Mouse (Mus musculus) neural tube, embryonic 11.5 days (tissue): Measurements from ENCODE around the gene Smco4. TPM values are rescaled to one million over a fixed set of nuclear protein-coding genes. Genes with fewer than 3 reads are reported as not detected.

Experiments
- ATAC-seq: fragments of 200-750 bp; cut with Nextera tagmentation; 2 replicates; pipeline ENCODE4 v1.8.0; 2017; ENCODE audit warnings: moderate number of reproducible peaks, mild to moderate bottlenecking, moderate TSS enrichment, moderate library complexity; ENCODE audit not compliant: insufficient read depth, low FRiP score, low TSS enrichment
- DNase-seq: peaks from one replicate; pipeline ENCODE4 v3.0.0-alpha.2; 2015; ENCODE audit warnings: low spot score
- H3K27ac ChIP-seq: fragments of 300-500 bp; sonication (generic); 2 replicates; pipeline ENCODE4 v1.5.1; 2014; ENCODE audit warnings: low read depth, mild to moderate bottlenecking, low read length
- H3K27me3 ChIP-seq: fragments of 300-500 bp; sonication (generic); 2 replicates; pipeline ENCODE4 v1.6.1; 2014; ENCODE audit warnings: mild to moderate bottlenecking, low read length, mixed read lengths; ENCODE audit not compliant: control insufficient read depth, insufficient read depth
- H3K36me3 ChIP-seq: fragments of 300-500 bp; sonication (generic); 2 replicates; pipeline ENCODE4 v1.6.1; 2014; ENCODE audit warnings: mild to moderate bottlenecking, low read length, moderate library complexity, mixed read lengths; ENCODE audit not compliant: control insufficient read depth, insufficient read depth
- H3K4me1 ChIP-seq: fragments of 300-500 bp; sonication (generic); 2 replicates; pipeline ENCODE4 v1.6.1; 2014; ENCODE audit warnings: low read length, mixed read lengths; ENCODE audit not compliant: control insufficient read depth, insufficient read depth
- H3K4me2 ChIP-seq: fragments of 300-500 bp; sonication (generic); 2 replicates; pipeline ENCODE4 v1.6.1; 2014; ENCODE audit warnings: low read depth, mild to moderate bottlenecking, moderate library complexity
- H3K4me3 ChIP-seq: fragments of 300-500 bp; sonication (generic); 2 replicates; pipeline ENCODE4 v1.5.1; 2014; ENCODE audit warnings: low read depth, low read length
- H3K9ac ChIP-seq: fragments of 300-500 bp; sonication (generic); 2 replicates; pipeline ENCODE4 v1.6.1; 2014; ENCODE audit warnings: mild to moderate bottlenecking, low read length
- H3K9me3 ChIP-seq: fragments of 300-500 bp; sonication (generic); 2 replicates; pipeline ENCODE4 v1.6.1; 2016; ENCODE audit warnings: low read length; ENCODE audit not compliant: control insufficient read depth
- WGBS: fragments of 180-500 bp; shearing (Covaris S2); extraction: QIAGEN DNeasy Blood & Tissue Kit; methylation state at CpG from one replicate; pipeline ENCODE4 v1.1.7; 2014; 5-methylcytosine and 5-hydroxymethylcytosine counted together
- polyA plus RNA-seq: library from polyadenylated mRNA; unstranded; fragments of >200 nt; fragmentation: Nextera tagmentation; extraction: Ambion mirVana; gene quantifications from 2 replicates; pipeline ENCODE4 v1.2.1, GENCODE M21; 2014

The Smco4 gene
- polyA plus RNA-seq, 1 experiment from 2014 or later: 3.7 TPM

- no peak for ATAC-seq
- whole genome bisulfite sequencing: 61% methylated on average over 8 of the region's 8 CpGs
These were observed 36.2 kb downstream of the Smco4 start for GRCm38 (mm10) chr9:15529275-15529964.

GRCm38 (mm10) chr9:15529965-15530320 lies 36.7 kb downstream of the Smco4 start:
- Histone ChIP-seq H3K9ac (no peak overlapping the region), H3K4me2 (no peak overlapping the region), H3K4me3 (no peak overlapping the region), H3K27me3 (no peaks in the 10 kb centered on the region), H3K36me3 (no peaks in the 10 kb centered on the region), H3K27ac (no peak overlapping the region), H3K9me3 (no peaks in the 10 kb centered on the region), H3K4me1 (peaks cover 15% of the 10 kb centered on the region)
- ATAC-seq (no peak), DNase-seq (no peak)
- WGBS: 99% methylated on average over 2 of the region's 2 CpGs

More at GRCm38 (mm10) chr9:15529275-15529964, 36.2 kb downstream of the Smco4 start:
- Histone ChIP-seq H3K36me3 (no peaks in the 10 kb centered on the region), H3K27ac (no peak overlapping the region), H3K4me2 (no peak overlapping the region), H3K27me3 (no peaks in the 10 kb centered on the region), H3K4me1 (peaks cover 13% of the 10 kb centered on the region), H3K4me3 (no peak overlapping the region), H3K9me3 (no peaks in the 10 kb centered on the region), H3K9ac (no peak overlapping the region)
- peak; percentile 27 for DNase-seq

- no peaks in the 10 kb centered on the region for H3K36me3 ChIP-seq
- H3K4me1 ChIP-seq: peaks cover 15% of the 10 kb centered on the region
- H3K4me3 ChIP-seq: no peak overlapping the region
- H3K9ac ChIP-seq: no peak overlapping the region
- WGBS: 55% methylated on average over 5 of the region's 5 CpGs
- DNase-seq (no peak), ATAC-seq (no peak)
- H3K27me3 ChIP-seq: no peaks in the 10 kb centered on the region
- no peak overlapping the region for H3K27ac ChIP-seq
- H3K4me2 ChIP-seq: no peak overlapping the region
- no peaks in the 10 kb centered on the region for H3K9me3 ChIP-seq
These were observed 38.0 kb downstream of the Smco4 start for GRCm38 (mm10) chr9:15531204-15531603.

GRCm38 (mm10) chr9:15533336-15534070 lies 40.3 kb downstream of the Smco4 start:
- DNase-seq (no peak), ATAC-seq (no peak)

GRCm38 (mm10) chr9:15534110-15534509 lies 40.9 kb downstream of the Smco4 start:
- no peak overlapping the region for H3K4me3 ChIP-seq
- no peak for ATAC-seq
- H3K27me3 ChIP-seq: no peaks in the 10 kb centered on the region
- DNase-seq: no peak
- no peaks in the 10 kb centered on the region for H3K9me3 ChIP-seq
- H3K4me1 ChIP-seq: peaks cover 12% of the 10 kb centered on the region
- WGBS: 75% methylated on average over 2 of the region's 2 CpGs
- H3K4me2 ChIP-seq: no peak overlapping the region
- H3K27ac ChIP-seq: no peak overlapping the region
- no peak overlapping the region for H3K9ac ChIP-seq
- no peaks in the 10 kb centered on the region for H3K36me3 ChIP-seq

More at GRCm38 (mm10) chr9:15533336-15534070, 40.3 kb downstream of the Smco4 start:
- H3K4me1 ChIP-seq: peaks cover 15% of the 10 kb centered on the region
- H3K4me2 ChIP-seq: no peak overlapping the region
- no peak overlapping the region for H3K4me3 ChIP-seq
- WGBS: 63% methylated on average over 11 of the region's 11 CpGs
- H3K9me3 ChIP-seq: no peaks in the 10 kb centered on the region
- H3K9ac ChIP-seq: no peak overlapping the region
- no peaks in the 10 kb centered on the region for H3K36me3 ChIP-seq
- H3K27me3 ChIP-seq: no peaks in the 10 kb centered on the region
- H3K27ac ChIP-seq: no peak overlapping the region

GRCm38 (mm10) chr9:15535418-15535817 lies 42.2 kb downstream of the Smco4 start:
- ATAC-seq (no peak), DNase-seq (no peak)
- Histone ChIP-seq H3K4me1 (peaks cover 3% of the 10 kb centered on the region; the same call in 1 of the 2 replicates), H3K4me3 (no peak overlapping the region), H3K27ac (no peak overlapping the region), H3K9ac (no peak overlapping the region), H3K4me2 (no peak overlapping the region), H3K27me3 (no peaks in the 10 kb centered on the region), H3K36me3 (no peaks in the 10 kb centered on the region), H3K9me3 (no peaks in the 10 kb centered on the region)
- 43% methylated on average over 5 of the region's 5 CpGs for WGBS

GRCm38 (mm10) chr9:15536861-15537426 lies 43.7 kb downstream of the Smco4 start:
- H3K4me3 ChIP-seq: no peak overlapping the region
- H3K27me3 ChIP-seq: no peaks in the 10 kb centered on the region
- DNase-seq (no peak), ATAC-seq (no peak)
- 88% methylated on average over 5 of the region's 5 CpGs for WGBS
- H3K9ac ChIP-seq: no peak overlapping the region
- no peak overlapping the region for H3K27ac ChIP-seq
- H3K36me3 ChIP-seq: no peaks in the 10 kb centered on the region
- H3K4me2 ChIP-seq: no peak overlapping the region
- no peaks in the 10 kb centered on the region for H3K9me3 ChIP-seq
- peaks cover 3% of the 10 kb centered on the region; the same call in 1 of the 2 replicates for H3K4me1 ChIP-seq

GRCm38 (mm10) chr9:15537455-15538048 lies 44.3 kb downstream of the Smco4 start:
- 79% methylated on average over 3 of the region's 3 CpGs for WGBS
- no peak overlapping the region for H3K9ac ChIP-seq
- no peaks in the 10 kb centered on the region for H3K36me3 ChIP-seq
- H3K27ac ChIP-seq: no peak overlapping the region
- H3K4me1 ChIP-seq: peaks cover 3% of the 10 kb centered on the region; the same call in 1 of the 2 replicates
- H3K9me3 ChIP-seq: no peaks in the 10 kb centered on the region
- H3K4me2 ChIP-seq: no peak overlapping the region
- no peak for DNase-seq
- no peaks in the 10 kb centered on the region for H3K27me3 ChIP-seq
- no peak for ATAC-seq
- H3K4me3 ChIP-seq: no peak overlapping the region
